ENCODE assay signal across 7 mouse cellular contexts in the genomic region with DNA sequence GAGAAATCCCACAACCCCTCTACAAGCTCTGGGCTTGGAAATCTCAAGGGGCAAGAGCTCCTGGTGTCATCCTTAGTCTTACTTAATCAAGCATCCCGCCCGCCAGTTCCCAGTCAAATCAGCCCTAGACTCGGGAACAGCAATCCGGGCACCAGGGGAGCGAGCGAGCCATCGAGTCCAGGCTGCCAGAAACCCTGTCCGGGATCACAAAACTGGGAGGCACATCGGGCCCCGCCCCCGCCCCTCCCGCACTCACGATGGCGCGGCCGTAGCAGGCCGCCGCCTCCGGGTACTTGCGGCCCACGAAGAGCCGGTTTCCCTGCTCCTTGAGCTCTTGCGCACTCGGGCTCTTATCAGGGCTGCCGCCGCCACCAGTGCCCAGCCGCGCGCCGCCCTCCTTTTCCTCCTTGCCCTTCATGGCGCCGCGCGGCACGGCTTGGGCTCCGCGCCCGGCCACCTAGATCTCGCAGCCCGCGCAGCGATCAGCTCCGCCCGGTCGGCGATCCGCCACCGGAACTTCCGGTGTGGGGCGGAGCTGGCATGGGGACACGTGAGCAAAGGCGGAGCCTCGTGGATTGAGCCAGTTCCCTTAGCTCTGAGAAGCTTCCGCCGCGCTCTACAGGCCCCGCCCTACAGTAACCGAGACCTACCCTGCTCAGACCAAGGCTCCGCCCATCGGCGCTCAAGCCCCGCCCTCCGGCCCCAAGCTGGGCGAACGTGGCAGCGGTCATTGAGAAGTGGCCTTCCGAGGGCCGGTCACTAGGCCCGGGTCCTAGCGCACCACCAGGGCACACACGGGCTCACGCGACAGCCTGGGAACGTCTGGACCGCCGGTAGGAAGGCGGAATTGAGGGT. TPM values are rescaled to one million over a fixed set of nuclear protein-coding genes. Genes with fewer than 3 reads are reported as not detected.
A peak's percentile ranks its signal among the peaks of the same experiment; 100 is the strongest.
DNase-seq lines count a peak whose midpoint lies in the region; ATAC-seq lines count a peak whose summit lies in the region.

No protein-coding gene starts in this region.

- no peaks in the 10 kb centered on the region for H3K27me3 ChIP-seq in embryonic facial prominence, embryonic 10.5 days (replicated peaks; ENCODE audit: low read depth, poor library complexity, severe bottlenecking)
- H3K27me3 ChIP-seq in limb, embryonic 11.5 days (ENCODE audit: control insufficient read depth, insufficient read depth, low read length) = no peaks in the 10 kb centered on the region
- H3K27me3 ChIP-seq in midbrain, embryonic 14.5 days (ENCODE audit: control insufficient read depth, insufficient read depth, low read length) = no peaks in the 10 kb centered on the region

- peak overlapping the region; percentile 87 for H3K9ac ChIP-seq in limb, embryonic 11.5 days (ENCODE audit: low read length)
- peak overlapping the region; percentile 81 for H3K9ac ChIP-seq in midbrain, embryonic 14.5 days (replicated peaks; ENCODE audit: low read length)

- peaks cover 85% of the 10 kb centered on the region for H3K4me1 ChIP-seq in embryonic facial prominence, embryonic 10.5 days
- peaks cover 41% of the 10 kb centered on the region for H3K4me1 ChIP-seq in limb, embryonic 11.5 days (ENCODE audit: control insufficient read depth, insufficient read depth, low read length)
- peaks cover 65% of the 10 kb centered on the region for H3K4me1 ChIP-seq in midbrain, embryonic 14.5 days (ENCODE audit: control insufficient read depth, insufficient read depth, low read length)

- peaks cover 60% of the 10 kb centered on the region for H3K36me3 ChIP-seq in embryonic facial prominence, embryonic 10.5 days (replicated peaks)
- peaks cover 19% of the 10 kb centered on the region for H3K36me3 ChIP-seq in limb, embryonic 11.5 days (ENCODE audit: control insufficient read depth, insufficient read depth, low read length)
- H3K36me3 ChIP-seq in midbrain, embryonic 14.5 days (ENCODE audit: control insufficient read depth, insufficient read depth, low read length) = peaks cover 31% of the 10 kb centered on the region

- no peaks in the 10 kb centered on the region for H3K9me3 ChIP-seq in embryonic facial prominence, embryonic 10.5 days
- H3K9me3 ChIP-seq in limb, embryonic 11.5 days (ENCODE audit: control insufficient read depth, low read length) = no peaks in the 10 kb centered on the region
- H3K9me3 ChIP-seq in midbrain, embryonic 14.5 days (ENCODE audit: control insufficient read depth, low read length) = no peaks in the 10 kb centered on the region

- peak overlapping the region; percentile 92 for H3K4me2 ChIP-seq in limb, embryonic 11.5 days (ENCODE audit: low read depth, severe bottlenecking)
- H3K4me2 ChIP-seq in midbrain, embryonic 14.5 days (ENCODE audit: low read length) = peak overlapping the region; percentile 95

- ATAC-seq in limb, embryonic 11.5 days (ENCODE audit: insufficient number of reproducible peaks, low FRiP score, low TSS enrichment, low read depth) = peak; percentile 89
- ATAC-seq in midbrain, embryonic 14.5 days (ENCODE audit: low FRiP score, low TSS enrichment) = peak; percentile 92

- under 1% methylated on average over 77 of the region's 77 CpGs for WGBS in embryonic facial prominence, embryonic 10.5 days
- WGBS in limb, embryonic 11.5 days = under 1% methylated on average over 59 of the region's 77 CpGs
- WGBS in midbrain, embryonic 14.5 days = under 1% methylated on average over 77 of the region's 77 CpGs

- peak overlapping the region; percentile 95 for H3K27ac ChIP-seq in embryonic facial prominence, embryonic 10.5 days (replicated peaks)
- H3K27ac ChIP-seq in limb, embryonic 11.5 days (replicated peaks; ENCODE audit: low read depth, low read length) = peak overlapping the region; percentile 87
- H3K27ac ChIP-seq in midbrain, embryonic 14.5 days (replicated peaks; ENCODE audit: low read depth, low read length) = peak overlapping the region; percentile 97

- peak; percentile 100 for DNase-seq in adrenal gland, postnatal 10 days
- peak; percentile 99 for DNase-seq in embryonic facial prominence, embryonic 10.5 days (ENCODE audit: low spot score)
- peak; percentile 100 for DNase-seq in heart, adult 11 months
- DNase-seq in kidney, adult 18-20 months = peak; percentile 100
- DNase-seq in limb, embryonic 11.5 days (ENCODE audit: low spot score) = peak; percentile 99
- peak; percentile 98 for DNase-seq in midbrain, embryonic 14.5 days
- peak; percentile 98 to 99 for DNase-seq in spleen, adult 18-20 months

- peak overlapping the region; percentile 81 for H3K4me3 ChIP-seq in embryonic facial prominence, embryonic 10.5 days
- H3K4me3 ChIP-seq in limb, embryonic 11.5 days (ENCODE audit: low read depth, low read length) = peak overlapping the region; percentile 81
- H3K4me3 ChIP-seq in midbrain, embryonic 14.5 days (replicated peaks; ENCODE audit: low read depth, low read length) = peak overlapping the region; percentile 82

RNA-seq across cellular contexts. Expression of gene Stub1, which starts 0.5 kb away (rescaled TPM):
- total RNA-seq in adrenal gland, postnatal 10 days (2021) = 100 to 1,000 TPM; 138 to 157 TPM
- polyA plus RNA-seq in embryonic facial prominence, embryonic 10.5 days (2016; fragmentation: Nextera tagmentation; extraction: Ambion mirVana) = 396 and 400 TPM in 2 replicates
- 341 and 353 TPM in 2 replicates for polyA plus RNA-seq in limb, embryonic 11.5 days (2014; fragmentation: Nextera tagmentation; extraction: Ambion mirVana)
- polyA plus RNA-seq in midbrain, embryonic 14.5 days (2014; fragmentation: Nextera tagmentation; extraction: Ambion mirVana) = 310 and 386 TPM in 2 replicates

RNA-seq across cellular contexts. Expression of gene Jmjd8, which starts 4.0 kb away (rescaled TPM):
- 10 to 100 TPM; 54.9 to 62.3 TPM for total RNA-seq in adrenal gland, postnatal 10 days (2021)
- polyA plus RNA-seq in embryonic facial prominence, embryonic 10.5 days (2016; fragmentation: Nextera tagmentation; extraction: Ambion mirVana) = 50.5 and 55.1 TPM in 2 replicates
- 45.5 and 55.0 TPM in 2 replicates for polyA plus RNA-seq in limb, embryonic 11.5 days (2014; fragmentation: Nextera tagmentation; extraction: Ambion mirVana)
- polyA plus RNA-seq in midbrain, embryonic 14.5 days (2014; fragmentation: Nextera tagmentation; extraction: Ambion mirVana) = 48.9 and 50.2 TPM in 2 replicates

RNA-seq across cellular contexts. Expression of gene Rhbdl1, which starts 4.4 kb away (rescaled TPM):
- total RNA-seq in adrenal gland, postnatal 10 days (2021) = 10 to 100 TPM; 11.9 to 14.6 TPM
- polyA plus RNA-seq in embryonic facial prominence, embryonic 10.5 days (2016; fragmentation: Nextera tagmentation; extraction: Ambion mirVana) = 1.2 and 1.4 TPM in 2 replicates
- polyA plus RNA-seq in limb, embryonic 11.5 days (2014; fragmentation: Nextera tagmentation; extraction: Ambion mirVana) = 1.2 TPM in 2 replicates
- 45.5 and 57.4 TPM in 2 replicates for polyA plus RNA-seq in midbrain, embryonic 14.5 days (2014; fragmentation: Nextera tagmentation; extraction: Ambion mirVana)

RNA-seq across cellular contexts. Expression of gene Gm20683, which starts 8.9 kb away (rescaled TPM):
- total RNA-seq in adrenal gland, postnatal 10 days (2021) = 10 to 100 TPM in 1 of 2 experiments, 1 to 10 TPM in 1; 7.0 to 12.3 TPM
- 0.92 and 1.4 TPM in 2 replicates for polyA plus RNA-seq in embryonic facial prominence, embryonic 10.5 days (2016; fragmentation: Nextera tagmentation; extraction: Ambion mirVana)
- 0.77 and 0.95 TPM in 2 replicates for polyA plus RNA-seq in limb, embryonic 11.5 days (2014; fragmentation: Nextera tagmentation; extraction: Ambion mirVana)
- 8.0 and 12.9 TPM in 2 replicates for polyA plus RNA-seq in midbrain, embryonic 14.5 days (2014; fragmentation: Nextera tagmentation; extraction: Ambion mirVana)

RNA-seq across cellular contexts. Expression of gene Wdr24, which starts 9.2 kb away (rescaled TPM):
- 10 to 100 TPM; 17.6 to 23.1 TPM for total RNA-seq in adrenal gland, postnatal 10 days (2021)
- polyA plus RNA-seq in embryonic facial prominence, embryonic 10.5 days (2016; fragmentation: Nextera tagmentation; extraction: Ambion mirVana) = 31.0 and 31.4 TPM in 2 replicates
- 27.7 and 27.9 TPM in 2 replicates for polyA plus RNA-seq in limb, embryonic 11.5 days (2014; fragmentation: Nextera tagmentation; extraction: Ambion mirVana)
- polyA plus RNA-seq in midbrain, embryonic 14.5 days (2014; fragmentation: Nextera tagmentation; extraction: Ambion mirVana) = 30.0 and 31.7 TPM in 2 replicates

Comparison
In these comparisons a context has a peak if more than half of its experiments do, and no peak if none do; other contexts are left out.
1. Peak in every context shown above with its lines: DNase-seq, ATAC-seq, H3K4me3 ChIP-seq and H3K27ac ChIP-seq.
2. RNA of gene Rhbdl1, which starts 4.4 kb away (polyA plus RNA-seq): 45.5 to 57.4 TPM in midbrain, embryonic 14.5 days; 1.2 to 1.4 TPM in embryonic facial prominence, embryonic 10.5 days and 1.2 TPM in limb, embryonic 11.5 days; every median in the first group is over 10 times any median in the second.